Mouse (Mus musculus) thymus, adult 2 months (tissue): ENCODE measurements around the gene Tacc2. TPM values are rescaled to one million over a fixed set of nuclear protein-coding genes. Genes with fewer than 3 reads are reported as not detected.

Experiments
- DNase-seq: peaks from one replicate; pipeline ENCODE4 v3.0.0; 2021
- H3K27ac ChIP-seq: fragments of 200-500 bp; 2 replicates; pipeline ENCODE4 v1.5.1; 2012; ENCODE audit warnings: low read length, control low read depth; ENCODE audit not compliant: control insufficient read depth, insufficient read depth
- H3K27me3 ChIP-seq: fragments of 200-500 bp; 2 replicates; pipeline ENCODE4 v1.6.1; 2012; ENCODE audit warnings: mild to moderate bottlenecking, low read length, moderate library complexity, mixed read lengths; ENCODE audit not compliant: control insufficient read depth, insufficient read depth
- H3K36me3 ChIP-seq: fragments of 200-500 bp; 2 replicates; pipeline ENCODE4 v1.6.1; 2012; ENCODE audit warnings: mild to moderate bottlenecking, low read length, moderate library complexity; ENCODE audit not compliant: control insufficient read depth, insufficient read depth
- H3K4me1 ChIP-seq: fragments of 200-500 bp; replicated peaks from 2 replicates; pipeline ENCODE4 v1.6.1; 2012; ENCODE audit warnings: low read length; ENCODE audit not compliant: control insufficient read depth, insufficient read depth
- H3K4me3 ChIP-seq: fragments of 200-500 bp; 2 replicates; pipeline ENCODE4 v1.5.1; 2012; ENCODE audit warnings: mild to moderate bottlenecking, low read length, control low read depth, moderate library complexity; ENCODE audit not compliant: control insufficient read depth, insufficient read depth
- CTCF ChIP-seq: fragments of 200-500 bp; IDR thresholded peaks from 2 replicates; pipeline ENCODE4 v1.5.1; 2012; ENCODE audit warnings: mild to moderate bottlenecking, control low read depth, low read length, moderate library complexity, borderline replicate concordance; ENCODE audit not compliant: control insufficient read depth, poor library complexity, insufficient read depth; ENCODE audit errors: extremely low read depth
- POLR2A ChIP-seq: fragments of 200-500 bp; IDR thresholded peaks from 2 replicates; pipeline ENCODE4 v1.6.1; 2012; ENCODE audit warnings: mild to moderate bottlenecking, low read length, control low read depth, moderate library complexity; ENCODE audit not compliant: control insufficient read depth, poor library complexity, insufficient read depth; ENCODE audit errors: extremely low read depth
- WGBS: fragments of 180-500 bp; shearing (Covaris S2); methylation state at CpG from one replicate; pipeline ENCODE4 v1.1.7; 2018; 5-methylcytosine and 5-hydroxymethylcytosine counted together
- polyA plus RNA-seq: library from polyadenylated mRNA; depleted of rRNA; stranded (reverse); fragments of >200 nt; gene quantifications from 2 replicates; pipeline ENCODE4 v1.2.3, GENCODE M21; 2012

Gene Tacc2
- polyA plus RNA-seq, 1 experiment, result 41.1 TPM

GRCm38 (mm10) chr7:130695669-130696338 lies 118.6 kb downstream of the Tacc2 start:
- WGBS, result 83% methylated on average over 13 of the region's 13 CpGs
- no peaks in the 10 kb centered on the region for H3K36me3 ChIP-seq
- H3K27ac ChIP-seq, result no peak overlapping the region
- H3K4me1 ChIP-seq, result peaks cover 39% of the 10 kb centered on the region
- TF ChIP-seq POLR2A (no peak), CTCF (no peak)
- DNase-seq, result no peak
- no peak overlapping the region for H3K4me3 ChIP-seq
- H3K27me3 ChIP-seq, result no peaks in the 10 kb centered on the region

GRCm38 (mm10) chr7:130696347-130697234 lies 119.4 kb downstream of the Tacc2 start:
- Histone ChIP-seq H3K27ac (no peak overlapping the region), H3K4me1 (peaks cover 43% of the 10 kb centered on the region), H3K27me3 (no peaks in the 10 kb centered on the region), H3K36me3 (no peaks in the 10 kb centered on the region), H3K4me3 (no peak overlapping the region)
- DNase-seq, result no peak
- 91% methylated on average over 16 of the region's 16 CpGs for WGBS
- no peak for TF ChIP-seq POLR2A
- TF ChIP-seq CTCF, result no peak

GRCm38 (mm10) chr7:130698480-130698879 lies 121.2 kb downstream of the Tacc2 start:
- Histone ChIP-seq H3K27me3 (no peaks in the 10 kb centered on the region), H3K36me3 (no peaks in the 10 kb centered on the region), H3K27ac (no peak overlapping the region), H3K4me3 (no peak overlapping the region), H3K4me1 (peaks cover 42% of the 10 kb centered on the region)
- TF ChIP-seq CTCF, result no peak
- no peak for DNase-seq

- Histone ChIP-seq H3K27ac (no peak overlapping the region), H3K36me3 (no peaks in the 10 kb centered on the region), H3K4me3 (no peak overlapping the region), H3K27me3 (no peaks in the 10 kb centered on the region), H3K4me1 (peaks cover 32% of the 10 kb centered on the region)
- TF ChIP-seq POLR2A (no peak), CTCF (no peak)
- no peak for DNase-seq
- 44% methylated on average over 1 of the region's 1 CpGs for WGBS
Observed at GRCm38 (mm10) chr7:130701336-130701735, 124.1 kb downstream of the Tacc2 start.

- no peak for DNase-seq
- no peaks in the 10 kb centered on the region for H3K36me3 ChIP-seq
- H3K4me3 ChIP-seq, result no peak overlapping the region
- H3K27ac ChIP-seq, result no peak overlapping the region
- H3K27me3 ChIP-seq, result no peaks in the 10 kb centered on the region
- WGBS, result 91% methylated on average over 2 of the region's 2 CpGs
- peaks cover 14% of the 10 kb centered on the region for H3K4me1 ChIP-seq
- TF ChIP-seq CTCF, result no peak
- TF ChIP-seq POLR2A, result no peak
Observed at GRCm38 (mm10) chr7:130705230-130705629, 128.0 kb downstream of the Tacc2 start.

GRCm38 (mm10) chr7:130708940-130709339 lies 131.7 kb downstream of the Tacc2 start:
- Histone ChIP-seq H3K27me3 (no peaks in the 10 kb centered on the region), H3K4me1 (no peaks in the 10 kb centered on the region), H3K27ac (no peak overlapping the region), H3K4me3 (no peak overlapping the region), H3K36me3 (no peaks in the 10 kb centered on the region)
- DNase-seq, result no peak
- 93% methylated on average over 9 of the region's 9 CpGs for WGBS
- TF ChIP-seq CTCF (no peak), POLR2A (no peak)

GRCm38 (mm10) chr7:130709372-130710274 lies 132.4 kb downstream of the Tacc2 start:
- Histone ChIP-seq H3K4me3 (no peak overlapping the region), H3K27me3 (no peaks in the 10 kb centered on the region), H3K36me3 (no peaks in the 10 kb centered on the region), H3K27ac (no peak overlapping the region), H3K4me1 (no peaks in the 10 kb centered on the region)
- TF ChIP-seq CTCF (no peak), POLR2A (no peak)
- WGBS, result 89% methylated on average over 9 of the region's 9 CpGs
- DNase-seq, result no peak
